8 mouse cellular contexts compared by ENCODE assay signal in genomic region chr4:31823574-31824348, GRCm38 (mm10).
DNase-seq lines count a peak whose midpoint lies in the region; ATAC-seq and TF ChIP-seq lines count a peak whose summit lies in the region.

No protein-coding gene starts in this region.

- H3K4me3 ChIP-seq in heart, embryonic 13.5 days, result peak overlapping the region; percentile 34
- peak overlapping the region; percentile 8; the same call in 1 of the 2 replicates for H3K4me3 ChIP-seq in hindbrain, embryonic 15.5 days
- no peak overlapping the region for H3K4me3 ChIP-seq in liver, embryonic 11.5 days (ENCODE audit: low read depth, low read length)
- 0 out of 2 replicates have a peak overlapping the region, but pooled peaks have one; percentile 3 for H3K4me3 ChIP-seq in neural tube, embryonic 15.5 days (replicated peaks)

- peaks cover 22% of the 10 kb centered on the region for H3K4me1 ChIP-seq in heart, embryonic 13.5 days
- peaks cover 9% of the 10 kb centered on the region; the same call in 1 of the 2 replicates for H3K4me1 ChIP-seq in hindbrain, embryonic 15.5 days (replicated peaks)
- no peaks in the 10 kb centered on the region for H3K4me1 ChIP-seq in liver, embryonic 11.5 days (replicated peaks; ENCODE audit: control insufficient read depth, insufficient read depth, low read length)
- H3K4me1 ChIP-seq in neural tube, embryonic 15.5 days, result peaks cover 5% of the 10 kb centered on the region; the same call in 1 of the 2 replicates

- no peak for TF ChIP-seq CTCF in brain, embryonic 14.5 days (IDR thresholded peaks at IDR 0.05; ENCODE audit: borderline replicate concordance, extremely low read depth, insufficient read depth, insufficient read length)

- no peaks in the 10 kb centered on the region for H3K36me3 ChIP-seq in heart, embryonic 13.5 days
- no peaks in the 10 kb centered on the region for H3K36me3 ChIP-seq in hindbrain, embryonic 15.5 days
- no peaks in the 10 kb centered on the region for H3K36me3 ChIP-seq in liver, embryonic 11.5 days (ENCODE audit: control insufficient read depth, insufficient read depth, low read length)
- no peaks in the 10 kb centered on the region for H3K36me3 ChIP-seq in neural tube, embryonic 15.5 days

- no peaks in the 10 kb centered on the region for H3K27me3 ChIP-seq in heart, embryonic 13.5 days (replicated peaks)
- no peaks in the 10 kb centered on the region for H3K27me3 ChIP-seq in hindbrain, embryonic 15.5 days
- no peaks in the 10 kb centered on the region for H3K27me3 ChIP-seq in liver, embryonic 11.5 days (replicated peaks; ENCODE audit: control insufficient read depth, insufficient read depth, low read length)
- no peaks in the 10 kb centered on the region for H3K27me3 ChIP-seq in neural tube, embryonic 15.5 days (replicated peaks)

- WGBS in heart, embryonic 13.5 days, result 47% methylated on average over 19 of the region's 19 CpGs
- WGBS in hindbrain, embryonic 15.5 days, result 55% methylated on average over 19 of the region's 19 CpGs
- WGBS in liver, embryonic 11.5 days, result 50% methylated on average over 19 of the region's 19 CpGs
- WGBS in neural tube, embryonic 15.5 days, result 54% methylated on average over 19 of the region's 19 CpGs

- ATAC-seq in heart, embryonic 13.5 days (ENCODE audit: extremely low read depth, insufficient number of reproducible peaks, low FRiP score, low TSS enrichment), result no peak
- peak; percentile 47 for ATAC-seq in hindbrain, embryonic 15.5 days (ENCODE audit: low FRiP score, low read depth)
- no peak for ATAC-seq in liver, embryonic 11.5 days (replicated peaks; ENCODE audit: low FRiP score)
- peak; percentile 23; the same call in 1 of the 2 replicates for ATAC-seq in neural tube, embryonic 15.5 days (ENCODE audit: low FRiP score)

- DNase-seq in heart, adult 8-10 months (ENCODE audit: low spot score), result no peak
- DNase-seq in brain, embryonic 14.5 days (ENCODE audit: low read depth), result peak; percentile 61
- DNase-seq in liver, embryonic 11.5 days (ENCODE audit: low spot score), result no peak
- DNase-seq in cerebellum, postnatal 36 days, result no peak
- DNase-seq in cerebellum, adult 11-12 months, result no peak

- H3K27ac ChIP-seq in heart, embryonic 13.5 days (replicated peaks), result peak overlapping the region; percentile 26; the same call in 1 of the 2 replicates
- no peak overlapping the region for H3K27ac ChIP-seq in hindbrain, embryonic 15.5 days (replicated peaks)
- no peak overlapping the region for H3K27ac ChIP-seq in liver, embryonic 11.5 days (ENCODE audit: low read depth, low read length)
- no peak overlapping the region for H3K27ac ChIP-seq in neural tube, embryonic 15.5 days (replicated peaks)

- H3K9me3 ChIP-seq in heart, embryonic 13.5 days, result no peaks in the 10 kb centered on the region
- H3K9me3 ChIP-seq in hindbrain, embryonic 15.5 days, result no peaks in the 10 kb centered on the region
- H3K9me3 ChIP-seq in liver, embryonic 11.5 days (ENCODE audit: control insufficient read depth, low read length), result no peaks in the 10 kb centered on the region
- H3K9me3 ChIP-seq in neural tube, embryonic 15.5 days (replicated peaks), result no peaks in the 10 kb centered on the region

- H3K9ac ChIP-seq in heart, embryonic 13.5 days, result peak overlapping the region; percentile 51; the same call in 1 of the 2 replicates
- H3K9ac ChIP-seq in hindbrain, embryonic 15.5 days, result no peak overlapping the region
- no peak overlapping the region for H3K9ac ChIP-seq in liver, embryonic 11.5 days (ENCODE audit: low read depth, low read length)
- no peak overlapping the region for H3K9ac ChIP-seq in neural tube, embryonic 15.5 days (replicated peaks)

- peak overlapping the region; percentile 62 for H3K4me2 ChIP-seq in heart, embryonic 13.5 days
- H3K4me2 ChIP-seq in hindbrain, embryonic 15.5 days, result peak overlapping the region; percentile 42
- H3K4me2 ChIP-seq in liver, embryonic 11.5 days, result peak overlapping the region; percentile 41
- peak overlapping the region; percentile 39 for H3K4me2 ChIP-seq in neural tube, embryonic 15.5 days

- TF ChIP-seq POLR2A in brain, embryonic 14.5 days (IDR thresholded peaks at IDR 0.05; ENCODE audit: borderline replicate concordance, extremely low read depth, insufficient read depth, insufficient read length, poor library complexity, severe bottlenecking), result no peak

Comparison
In these comparisons a context has a peak if more than half of its experiments do, and no peak if none do; other contexts are left out.
1. ATAC-seq: peak in hindbrain, embryonic 15.5 days (single experiment) and neural tube, embryonic 15.5 days (single experiment); none in heart, embryonic 13.5 days (single experiment) and liver, embryonic 11.5 days (single experiment).
2. Peak in every context shown above with its lines, with median percentiles within 50 percentile points of each other: H3K4me2 ChIP-seq.